Mouse (Mus musculus) erythroblast, adult 5-6 weeks (primary cell): ENCODE measurements at regions not wholly inside any gene's neighbourhood (a gene's known extent, or its start where the extent isn't known, plus 50 kb on each side); places are given as distances from the start of the nearest gene placed in this dataset.

ENCODE experiments used
- ATAC-seq: replicated peaks from 2 replicates; pipeline ENCODE4 v1.8.0; 2016; ENCODE audit warnings: moderate number of reproducible peaks, mild to moderate bottlenecking, moderate TSS enrichment, inconsistent platforms; ENCODE audit not compliant: poor library complexity, low FRiP score, severe bottlenecking

GRCm38 (mm10) chr2:133495443-133495842 lies 56.5 kb upstream of the Bmp2 start:
- no peak for ATAC-seq

DNA sequence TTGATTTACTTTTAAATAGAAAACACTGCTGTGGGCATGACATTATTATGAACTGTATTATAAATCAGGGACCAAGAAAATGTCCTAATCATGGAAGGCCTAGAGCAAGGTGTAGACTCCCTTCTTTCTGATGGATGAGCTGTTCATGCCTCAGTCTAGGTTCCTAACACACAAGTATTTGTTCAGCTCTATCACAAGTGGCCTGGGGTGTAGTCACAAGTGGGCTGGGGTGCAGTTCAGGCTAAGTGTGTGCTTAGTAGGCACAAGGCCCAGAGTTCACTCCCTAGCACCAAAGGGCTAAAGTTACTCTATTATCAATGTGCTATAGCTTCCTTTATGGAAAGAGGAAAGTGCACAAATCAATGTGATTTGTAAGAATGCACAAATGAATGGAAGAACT lies 55.6 kb upstream of the Bmp2 start:
- ATAC-seq = no peak

DNA sequence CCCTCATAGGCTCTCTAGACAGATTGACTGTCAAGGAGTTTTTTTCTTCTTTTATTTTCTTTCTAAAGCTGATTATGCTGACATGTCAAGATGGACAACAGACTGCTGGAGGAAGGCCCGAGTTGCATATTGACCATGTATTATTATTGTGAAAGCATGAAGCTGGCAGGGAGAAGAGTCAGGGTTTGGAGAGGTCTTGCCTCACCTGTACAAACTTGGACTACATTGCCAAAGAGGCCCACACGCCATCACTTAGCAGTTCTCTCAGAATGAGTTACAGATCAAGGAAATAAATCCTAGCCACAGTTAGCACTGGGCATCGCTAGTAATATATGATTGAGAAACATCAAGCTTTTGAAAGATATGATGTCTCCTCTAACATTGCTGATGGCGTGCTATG lies 54.9 kb upstream of the Bmp2 start:
- ATAC-seq = no peak

GRCm38 (mm10) chr2:133497541-133498185 lies 54.3 kb upstream of the Bmp2 start:
- ATAC-seq = no peak

DNA sequence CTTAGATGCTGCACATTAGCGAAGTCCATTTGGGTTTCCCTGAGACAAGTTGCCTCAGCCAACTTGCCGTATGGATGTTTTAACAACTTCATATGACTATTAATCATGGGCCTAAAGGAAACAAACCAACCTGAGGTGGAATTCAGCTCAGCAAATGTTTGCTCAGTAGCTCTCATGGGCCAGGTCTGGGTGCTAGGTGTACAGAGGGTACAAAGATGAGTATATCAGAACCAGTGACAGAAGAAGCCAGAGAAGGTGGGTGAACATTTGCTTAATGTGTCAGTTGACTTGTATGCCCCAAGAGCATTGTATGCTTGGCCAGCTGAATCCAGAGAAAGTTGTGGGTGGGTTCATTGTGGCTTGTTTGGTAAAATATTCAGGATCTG lies 53.8 kb upstream of the Bmp2 start:
- no peak for ATAC-seq

GRCm38 (mm10) chr2:133498717-133499143 lies 53.2 kb upstream of the Bmp2 start:
- no peak for ATAC-seq

DNA sequence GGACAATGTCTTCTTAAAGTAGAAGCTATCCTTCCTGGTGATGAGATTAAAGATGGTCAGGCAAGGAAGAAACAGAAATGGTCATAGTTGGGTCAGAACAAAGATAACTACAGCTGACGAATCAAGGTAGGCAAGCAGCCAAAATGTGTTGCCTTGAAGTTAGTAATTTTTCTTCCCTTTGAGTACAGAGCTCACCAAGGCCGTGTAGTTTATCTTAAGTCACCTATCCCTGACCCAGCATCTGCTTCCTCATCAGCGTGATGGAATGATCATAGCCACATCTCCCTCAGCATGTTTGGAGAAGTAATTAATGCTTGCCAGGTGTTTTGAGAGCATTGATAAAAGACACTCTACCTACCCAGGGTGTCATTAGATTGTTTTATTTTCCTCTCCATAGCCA lies 52.1 kb upstream of the Bmp2 start:
- no peak for ATAC-seq
